Mouse (Mus musculus) liver, embryonic 16.5 days (tissue): ENCODE measurements around the gene Ppp2r5d. TPM values are rescaled to one million over a fixed set of nuclear protein-coding genes. Genes with fewer than 3 reads are reported as not detected.

Experiments used
- ATAC-seq: fragments of 200-750 bp; cut with Nextera tagmentation; 2 replicates; pipeline ENCODE4 v1.8.0; 2017; ENCODE audit warnings: low read depth, mild to moderate bottlenecking, moderate number of reproducible peaks, moderate library complexity
- H3K27ac ChIP-seq: fragments of 300-500 bp; sonication (generic); 2 replicates; pipeline ENCODE4 v1.5.1; 2014; ENCODE audit warnings: mild to moderate bottlenecking, low read length
- H3K27me3 ChIP-seq: fragments of 300-500 bp; sonication (generic); 2 replicates; pipeline ENCODE4 v1.6.1; 2014; ENCODE audit warnings: low read depth, low read length, mixed read lengths; ENCODE audit not compliant: control insufficient read depth, insufficient read depth
- H3K36me3 ChIP-seq: fragments of 300-500 bp; sonication (generic); 2 replicates; pipeline ENCODE4 v1.6.1; 2014; ENCODE audit warnings: mild to moderate bottlenecking; ENCODE audit not compliant: control insufficient read depth, insufficient read depth
- H3K4me1 ChIP-seq: fragments of 300-500 bp; sonication (generic); 2 replicates; pipeline ENCODE4 v1.6.1; 2014; ENCODE audit warnings: low read depth, low read length, mixed read lengths; ENCODE audit not compliant: control insufficient read depth
- H3K4me2 ChIP-seq: fragments of 300-500 bp; sonication (generic); 2 replicates; pipeline ENCODE4 v1.6.1; 2014; ENCODE audit warnings: low read depth, low read length, mixed read lengths
- H3K4me3 ChIP-seq: fragments of 300-500 bp; sonication (generic); 2 replicates; pipeline ENCODE4 v1.5.1; 2014; ENCODE audit warnings: low read depth, mild to moderate bottlenecking, low read length
- H3K9ac ChIP-seq: fragments of 300-500 bp; sonication (generic); 2 replicates; pipeline ENCODE4 v1.6.1; 2014; ENCODE audit warnings: low read depth, low read length
- H3K9me3 ChIP-seq: fragments of 300-500 bp; sonication (generic); replicated peaks from 2 replicates; pipeline ENCODE4 v1.6.1; 2016; ENCODE audit warnings: low read length; ENCODE audit not compliant: control insufficient read depth
- WGBS: fragments of 180-500 bp; shearing (Covaris S2); extraction: QIAGEN DNeasy Blood & Tissue Kit; methylation state at CpG from one replicate; pipeline ENCODE4 v1.1.7; 2014; ENCODE audit not compliant: insufficient replicate concordance; 5-methylcytosine and 5-hydroxymethylcytosine counted together
- polyA plus RNA-seq: library from polyadenylated mRNA; unstranded; fragments of >200 nt; fragmentation: Nextera tagmentation; extraction: Ambion mirVana; gene quantifications from 2 replicates; pipeline ENCODE4 v1.2.1, GENCODE M21; 2015

Ppp2r5d gene
- polyA plus RNA-seq, 1 experiment from 2014 or later: 28.7 TPM

- peak; percentile 86 for ATAC-seq
- H3K27ac ChIP-seq: peak within 1 kb of the TSS; percentile 79
- 7% methylated on average over 36 of the region's 36 CpGs for WGBS
Measured at GRCm38 (mm10) chr17:46710959-46711597, 6.2 kb upstream of the Ppp2r5d start, which contains the start of gene Pex6. Pex6 (plus strand) TSS chr17:46711463.

GRCm38 (mm10) chr17:46706375-46707089, 1.6 kb upstream of the Ppp2r5d start:
- Histone ChIP-seq H3K4me3 (no peak overlapping the region), H3K4me2 (no peak overlapping the region), H3K9me3 (no peaks in the 10 kb centered on the region), H3K27ac (no peak overlapping the region), H3K4me1 (peaks cover 34% of the 10 kb centered on the region), H3K9ac (no peak overlapping the region), H3K27me3 (no peaks in the 10 kb centered on the region), H3K36me3 (no peaks in the 10 kb centered on the region)
- WGBS: 83% methylated on average over 14 of the region's 14 CpGs
- ATAC-seq: no peak

More at GRCm38 (mm10) chr17:46710959-46711597, 6.2 kb upstream of the Ppp2r5d start, which contains the start of gene Pex6:
- Histone ChIP-seq H3K36me3 (peaks cover 13% of the 10 kb centered on the region), H3K9ac (peak within 1 kb of the TSS; percentile 95), H3K9me3 (no peaks in the 10 kb centered on the region), H3K4me2 (peak within 1 kb of the TSS; percentile 73), H3K4me3 (peak within 1 kb of the TSS; percentile 99), H3K4me1 (peaks cover 16% of the 10 kb centered on the region), H3K27me3 (no peaks in the 10 kb centered on the region)

- H3K9me3 ChIP-seq: no peaks in the 10 kb centered on the region
- H3K4me2 ChIP-seq: peak overlapping the region; percentile 88
- peak overlapping the region; percentile 93 for H3K4me3 ChIP-seq
- H3K27me3 ChIP-seq: no peaks in the 10 kb centered on the region
- ATAC-seq: peak; percentile 59; the same call in 1 of the 2 replicates
- H3K9ac ChIP-seq: peak overlapping the region; percentile 93
- 2% methylated on average over 39 of the region's 41 CpGs for WGBS
- H3K36me3 ChIP-seq: peaks cover 3% of the 10 kb centered on the region; the same call in 1 of the 2 replicates
- H3K4me1 ChIP-seq: peaks cover 35% of the 10 kb centered on the region
- H3K27ac ChIP-seq: peak overlapping the region; percentile 88
Measured at GRCm38 (mm10) chr17:46703971-46704886, 682 bp downstream of the Ppp2r5d start.

GRCm38 (mm10) chr17:46702506-46702905, 2.4 kb downstream of the Ppp2r5d start:
- ATAC-seq: no peak
- 83% methylated on average over 5 of the region's 5 CpGs for WGBS
- Histone ChIP-seq H3K27ac (no peak overlapping the region), H3K9me3 (no peaks in the 10 kb centered on the region), H3K36me3 (peaks cover 3% of the 10 kb centered on the region; the same call in 1 of the 2 replicates), H3K4me3 (no peak overlapping the region), H3K9ac (no peak overlapping the region), H3K4me2 (no peak overlapping the region), H3K4me1 (peaks cover 36% of the 10 kb centered on the region), H3K27me3 (no peaks in the 10 kb centered on the region)

- Histone ChIP-seq H3K4me2 (no peak overlapping the region), H3K9ac (no peak overlapping the region), H3K4me1 (peaks cover 36% of the 10 kb centered on the region), H3K4me3 (no peak overlapping the region), H3K9me3 (no peaks in the 10 kb centered on the region), H3K27ac (no peak overlapping the region), H3K27me3 (no peaks in the 10 kb centered on the region), H3K36me3 (peaks cover 3% of the 10 kb centered on the region; the same call in 1 of the 2 replicates)
- no peak for ATAC-seq
- 70% methylated on average over 12 of the region's 12 CpGs for WGBS
Measured at GRCm38 (mm10) chr17:46702100-46702499, 2.8 kb downstream of the Ppp2r5d start.

DNA sequence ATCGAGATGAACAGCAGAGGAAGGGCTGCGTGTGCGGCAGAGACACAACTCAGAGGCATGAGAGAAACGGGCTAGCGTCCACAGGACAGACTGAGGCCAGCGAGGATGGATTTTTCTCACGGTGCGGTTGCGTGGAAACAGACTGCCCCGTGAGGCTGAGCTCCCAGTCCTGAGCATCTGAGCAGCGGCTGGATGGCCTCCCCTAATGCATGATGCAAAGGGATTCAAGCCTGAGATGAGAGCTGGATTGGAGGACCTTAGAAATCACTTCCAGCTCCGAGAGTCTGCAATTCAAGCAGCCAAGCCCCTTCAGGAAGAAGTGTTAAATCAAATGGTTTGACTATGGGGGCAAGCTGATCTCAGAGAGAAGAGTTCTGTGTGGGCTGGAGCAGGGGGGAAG, 3.4 kb downstream of the Ppp2r5d start:
- Histone ChIP-seq H3K27ac (no peak overlapping the region), H3K27me3 (no peaks in the 10 kb centered on the region), H3K9ac (no peak overlapping the region), H3K4me3 (no peak overlapping the region), H3K36me3 (peaks cover 3% of the 10 kb centered on the region; the same call in 1 of the 2 replicates), H3K4me1 (peaks cover 36% of the 10 kb centered on the region), H3K9me3 (no peaks in the 10 kb centered on the region), H3K4me2 (no peak overlapping the region)
- WGBS: 79% methylated on average over 12 of the region's 12 CpGs
- no peak for ATAC-seq

DNA sequence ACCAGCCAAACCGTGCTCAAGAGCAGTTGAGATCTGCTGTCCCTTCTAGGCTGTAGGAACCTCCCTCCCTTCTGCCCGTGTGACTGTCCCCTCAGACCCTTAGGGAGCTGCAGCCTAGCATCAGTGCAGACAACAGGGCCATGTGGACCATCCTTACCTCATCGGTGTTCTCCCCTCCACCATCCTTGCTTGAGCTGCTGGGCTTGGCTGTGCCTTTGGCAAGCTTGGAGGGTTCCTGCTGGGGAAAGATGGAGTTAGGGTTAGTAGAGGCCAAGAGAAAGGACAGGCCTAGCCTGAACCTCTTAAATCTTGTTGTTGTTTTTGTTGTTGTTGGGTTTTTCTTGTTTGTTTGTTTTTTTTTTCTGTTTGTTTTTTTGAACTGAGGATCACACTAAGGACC, 5.0 kb downstream of the Ppp2r5d start:
- H3K27ac ChIP-seq: no peak overlapping the region
- ATAC-seq: no peak
- no peaks in the 10 kb centered on the region for H3K9me3 ChIP-seq
- peaks cover 3% of the 10 kb centered on the region; the same call in 1 of the 2 replicates for H3K36me3 ChIP-seq
- H3K4me3 ChIP-seq: no peak overlapping the region
- no peaks in the 10 kb centered on the region for H3K27me3 ChIP-seq
- WGBS: 70% methylated on average over 3 of the region's 3 CpGs
- H3K4me2 ChIP-seq: no peak overlapping the region
- H3K9ac ChIP-seq: no peak overlapping the region
- H3K4me1 ChIP-seq: peaks cover 28% of the 10 kb centered on the region

DNA sequence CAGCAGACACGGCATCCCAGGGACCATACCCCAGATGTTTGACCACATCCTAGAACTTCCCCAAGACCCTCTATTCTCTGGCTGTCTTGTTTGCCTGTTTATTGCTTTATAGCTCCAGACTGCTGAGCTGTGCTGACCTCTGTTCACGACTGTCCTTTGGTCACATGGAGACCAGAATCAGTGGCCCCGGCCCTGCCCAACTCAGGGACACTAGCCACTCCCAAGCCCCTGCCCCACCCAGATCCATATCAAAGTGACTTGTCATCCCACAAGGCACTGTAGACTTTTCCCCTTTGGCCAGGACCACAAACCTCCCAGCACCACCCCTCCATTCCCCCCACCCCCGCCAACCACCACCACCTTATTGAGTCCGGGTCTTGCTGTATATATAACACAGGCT, 5.7 kb downstream of the Ppp2r5d start:
- Histone ChIP-seq H3K4me2 (no peak overlapping the region), H3K9ac (no peak overlapping the region), H3K27ac (no peak overlapping the region), H3K36me3 (peaks cover 3% of the 10 kb centered on the region; the same call in 1 of the 2 replicates), H3K9me3 (no peaks in the 10 kb centered on the region), H3K4me3 (no peak overlapping the region), H3K4me1 (peaks cover 28% of the 10 kb centered on the region), H3K27me3 (no peaks in the 10 kb centered on the region)
- WGBS: 71% methylated on average over 5 of the region's 5 CpGs
- no peak for ATAC-seq
